Mouse (Mus musculus) midbrain, postnatal 0 days (tissue): ENCODE results near the gene Nckap5. TPM values are rescaled to one million over a fixed set of nuclear protein-coding genes. Genes with fewer than 3 reads are reported as not detected.

Source experiments
- ATAC-seq: fragments of 200-750 bp; cut with Nextera tagmentation; 2 replicates; pipeline ENCODE4 v1.8.0; 2017; ENCODE audit warnings: moderate number of reproducible peaks, mild to moderate bottlenecking, moderate TSS enrichment, moderate library complexity; ENCODE audit not compliant: low FRiP score
- DNase-seq: peaks from one replicate; pipeline ENCODE4 v3.0.0-alpha.2; 2015; ENCODE audit warnings: low spot score
- H3K27ac ChIP-seq: fragments of 300-500 bp; sonication (generic); 2 replicates; pipeline ENCODE4 v1.5.1; 2014; ENCODE audit warnings: low read depth, mild to moderate bottlenecking, low read length, mixed read lengths
- H3K27me3 ChIP-seq: fragments of 300-500 bp; sonication (generic); 2 replicates; pipeline ENCODE4 v1.6.1; 2014; ENCODE audit warnings: low read length, control low read depth, mixed read lengths; ENCODE audit not compliant: insufficient read depth
- H3K36me3 ChIP-seq: fragments of 300-500 bp; sonication (generic); 2 replicates; pipeline ENCODE4 v1.6.1; 2014; ENCODE audit warnings: low read length, control low read depth, mixed read lengths; ENCODE audit not compliant: insufficient read depth
- H3K4me1 ChIP-seq: fragments of 300-500 bp; sonication (generic); 2 replicates; pipeline ENCODE4 v1.6.1; 2014; ENCODE audit warnings: mild to moderate bottlenecking, control low read depth, antibody characterized with exemption, low read length, mixed read lengths; ENCODE audit not compliant: insufficient read depth
- H3K4me2 ChIP-seq: fragments of 300-500 bp; sonication (generic); 2 replicates; pipeline ENCODE4 v1.6.1; 2014; ENCODE audit warnings: low read depth, mild to moderate bottlenecking, low read length, mixed read lengths; ENCODE audit not compliant: poor library complexity, severe bottlenecking
- H3K4me3 ChIP-seq: fragments of 300-500 bp; sonication (generic); 2 replicates; pipeline ENCODE4 v1.5.1; 2014; ENCODE audit warnings: low read depth, mild to moderate bottlenecking, low read length, moderate library complexity
- H3K9ac ChIP-seq: fragments of 300-500 bp; sonication (generic); replicated peaks from 2 replicates; pipeline ENCODE4 v1.6.1; 2014; ENCODE audit warnings: mild to moderate bottlenecking, low read length, moderate library complexity, mixed read lengths; ENCODE audit not compliant: poor library complexity, severe bottlenecking
- H3K9me3 ChIP-seq: fragments of 300-500 bp; sonication (generic); 2 replicates; pipeline ENCODE4 v1.6.1; 2016; ENCODE audit warnings: low read length, control low read depth
- CTCF ChIP-seq: IDR thresholded peaks from 2 replicates; pipeline ENCODE4 v1.5.1; 2016; ENCODE audit warnings: antibody characterized with exemption, mild to moderate bottlenecking
- WGBS: fragments of 180-500 bp; shearing (Covaris S2); extraction: QIAGEN DNeasy Blood & Tissue Kit; methylation state at CpG from one replicate; pipeline ENCODE4 v1.1.7; 2014; 5-methylcytosine and 5-hydroxymethylcytosine counted together
- polyA plus RNA-seq: library from polyadenylated mRNA; unstranded; fragments of >200 nt; fragmentation: Nextera tagmentation; extraction: Ambion mirVana; gene quantifications from 2 replicates; pipeline ENCODE4 v1.2.1, GENCODE M21; 2015
- total RNA-seq: library from RNA; depleted of rRNA; stranded (reverse); fragments of >200 nt; gene quantifications from 2 replicates; pipeline ENCODE4 v1.2.3, GENCODE M21; 2014

Gene Nckap5
- total and polyA plus RNA-seq, 2 experiments from 2014 or later = 6.3 to 8.7 TPM

DNA sequence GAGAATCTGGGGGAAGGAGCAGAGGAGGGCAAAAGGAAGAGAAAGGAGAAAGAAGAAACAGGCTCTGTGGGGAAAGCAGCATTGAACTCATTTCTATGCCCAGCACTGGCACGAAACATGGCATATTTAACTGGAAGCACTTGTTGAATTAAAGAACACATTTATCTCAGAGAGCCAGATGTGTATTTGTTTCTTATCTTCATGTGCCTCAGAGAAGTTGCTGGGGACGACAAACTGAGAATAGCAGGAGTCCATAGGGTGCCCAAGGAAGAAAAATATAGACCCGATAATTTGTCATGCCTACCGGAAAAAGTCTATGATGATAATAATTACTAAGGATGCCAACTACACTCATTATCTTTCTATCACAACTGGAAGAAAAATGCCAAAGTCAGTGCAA lies 29.9 kb upstream of the Nckap5 start:
- H3K4me3 ChIP-seq = no peak overlapping the region
- H3K9ac ChIP-seq = no peak overlapping the region
- no peaks in the 10 kb centered on the region for H3K9me3 ChIP-seq
- ATAC-seq (no peak), DNase-seq (no peak)
- 71% methylated on average over 4 of the region's 4 CpGs for WGBS
- no peaks in the 10 kb centered on the region for H3K36me3 ChIP-seq
- H3K27ac ChIP-seq = no peak overlapping the region
- TF ChIP-seq CTCF = no peak
- H3K4me1 ChIP-seq = peaks cover 2% of the 10 kb centered on the region; the same call in 1 of the 2 replicates
- no peaks in the 10 kb centered on the region for H3K27me3 ChIP-seq
- no peak overlapping the region for H3K4me2 ChIP-seq

DNA sequence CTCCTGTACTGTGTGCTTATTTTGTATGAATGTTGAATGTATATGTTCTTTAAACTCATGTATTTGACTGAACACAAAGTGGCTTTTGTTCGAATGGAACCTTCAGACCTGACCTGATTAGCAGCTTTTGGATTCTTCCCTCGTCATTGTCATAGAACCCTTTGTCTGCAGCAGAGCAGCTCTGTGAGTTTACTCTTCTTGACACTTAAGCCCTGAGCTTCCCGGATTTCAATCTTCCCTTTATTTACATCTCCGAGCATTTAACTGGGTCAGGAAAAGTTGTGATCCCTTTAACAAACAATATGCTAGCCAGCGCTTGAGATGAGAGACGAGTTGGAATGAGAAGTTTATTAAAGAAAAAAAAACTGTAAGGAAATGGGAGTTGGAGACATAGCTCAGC lies 18.9 kb upstream of the Nckap5 start:
- 33% methylated on average over 6 of the region's 6 CpGs for WGBS

DNA sequence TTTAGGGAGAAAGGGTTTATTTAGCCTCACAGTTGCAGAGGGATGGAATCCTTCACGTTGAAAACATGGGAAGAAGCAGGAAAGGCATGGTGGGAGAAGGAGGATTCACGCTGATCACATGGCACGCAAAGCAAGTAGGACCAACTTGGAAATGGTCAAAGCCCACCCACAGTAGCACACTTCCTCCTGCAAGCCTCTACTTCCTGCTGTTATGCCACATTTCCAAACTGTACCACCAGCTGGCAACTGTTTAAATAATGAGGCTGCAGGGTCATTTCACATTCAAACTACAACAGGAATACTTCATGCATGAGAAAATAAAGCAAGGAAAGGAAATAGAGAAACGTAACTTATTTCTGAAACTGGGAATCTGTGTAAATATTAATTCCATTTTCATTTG lies 15.7 kb upstream of the Nckap5 start:
- H3K4me3 ChIP-seq = no peak overlapping the region
- H3K9ac ChIP-seq = no peak overlapping the region
- no peaks in the 10 kb centered on the region for H3K4me1 ChIP-seq
- no peaks in the 10 kb centered on the region for H3K27me3 ChIP-seq
- no peak for DNase-seq
- H3K36me3 ChIP-seq = no peaks in the 10 kb centered on the region
- H3K9me3 ChIP-seq = no peaks in the 10 kb centered on the region
- WGBS = 72% methylated on average over 4 of the region's 4 CpGs
- H3K27ac ChIP-seq = no peak overlapping the region
- TF ChIP-seq CTCF = no peak
- no peak overlapping the region for H3K4me2 ChIP-seq
- no peak for ATAC-seq

More for the DNA sequence above, 18.9 kb upstream of the Nckap5 start:
- H3K4me1 ChIP-seq = no peaks in the 10 kb centered on the region
- no peaks in the 10 kb centered on the region for H3K36me3 ChIP-seq
- no peaks in the 10 kb centered on the region for H3K9me3 ChIP-seq
- DNase-seq (no peak), ATAC-seq (no peak)
- H3K27me3 ChIP-seq = no peaks in the 10 kb centered on the region
- no peak overlapping the region for H3K27ac ChIP-seq
- H3K9ac ChIP-seq = no peak overlapping the region
- no peak overlapping the region for H3K4me3 ChIP-seq
- H3K4me2 ChIP-seq = no peak overlapping the region
- no peak for TF ChIP-seq CTCF

DNA sequence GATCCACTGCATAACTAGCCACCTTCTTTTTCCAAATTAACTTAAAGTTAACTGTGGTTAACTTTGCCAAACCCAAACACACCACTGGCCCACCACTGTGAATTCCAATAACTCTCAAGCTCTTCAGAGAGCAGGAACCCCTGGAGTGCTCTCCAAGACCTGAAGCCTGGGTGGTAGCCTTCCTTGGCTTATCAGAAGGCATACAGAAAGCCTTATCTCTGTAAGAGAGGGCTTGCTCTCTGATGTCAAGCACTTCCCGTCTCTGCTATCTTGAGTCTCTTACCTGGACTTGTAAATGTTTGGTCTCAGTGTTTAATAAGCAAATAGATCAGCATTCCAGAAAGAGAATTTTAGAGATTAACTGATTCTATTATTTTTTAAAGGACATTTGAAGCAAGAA lies 2.3 kb upstream of the Nckap5 start:
- Histone ChIP-seq H3K9ac (no peak overlapping the region), H3K9me3 (no peaks in the 10 kb centered on the region), H3K4me3 (no peak overlapping the region), H3K4me2 (no peak overlapping the region), H3K27ac (no peak overlapping the region), H3K4me1 (no peaks in the 10 kb centered on the region), H3K27me3 (no peaks in the 10 kb centered on the region), H3K36me3 (no peaks in the 10 kb centered on the region)
- no peak for DNase-seq
- ATAC-seq = no peak
- no peak for TF ChIP-seq CTCF
- 97% methylated on average over 1 of the region's 1 CpGs for WGBS

DNA sequence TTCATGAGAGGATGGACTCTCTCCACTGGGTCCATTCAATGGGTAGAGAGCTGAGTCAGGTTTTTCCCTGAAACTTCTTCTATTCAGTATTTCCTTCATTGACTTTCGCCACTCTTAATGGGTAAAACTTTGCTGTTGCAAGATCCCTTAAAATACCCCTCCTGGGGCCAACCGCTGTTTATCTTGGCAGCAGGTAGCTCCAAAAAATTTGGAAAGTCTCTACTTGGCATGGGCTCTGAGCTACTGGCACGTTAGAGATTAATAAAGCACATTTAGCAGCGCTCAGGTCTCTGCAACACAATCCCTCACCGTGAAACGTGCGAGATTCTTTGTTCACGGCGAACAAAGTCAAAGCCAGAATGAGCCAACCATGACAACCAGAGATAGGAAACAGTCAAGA lies 1.6 kb downstream of the Nckap5 start:
- no peak for TF ChIP-seq CTCF
- no peak for ATAC-seq
- Histone ChIP-seq H3K4me3 (no peak overlapping the region; the same call in 1 of the 2 replicates), H3K9ac (no peak overlapping the region), H3K27ac (no peak overlapping the region), H3K9me3 (no peaks in the 10 kb centered on the region), H3K4me1 (no peaks in the 10 kb centered on the region), H3K27me3 (no peaks in the 10 kb centered on the region), H3K4me2 (peak overlapping the region; percentile 39), H3K36me3 (no peaks in the 10 kb centered on the region)
- no peak for DNase-seq
- WGBS = 37% methylated on average over 9 of the region's 9 CpGs

DNA sequence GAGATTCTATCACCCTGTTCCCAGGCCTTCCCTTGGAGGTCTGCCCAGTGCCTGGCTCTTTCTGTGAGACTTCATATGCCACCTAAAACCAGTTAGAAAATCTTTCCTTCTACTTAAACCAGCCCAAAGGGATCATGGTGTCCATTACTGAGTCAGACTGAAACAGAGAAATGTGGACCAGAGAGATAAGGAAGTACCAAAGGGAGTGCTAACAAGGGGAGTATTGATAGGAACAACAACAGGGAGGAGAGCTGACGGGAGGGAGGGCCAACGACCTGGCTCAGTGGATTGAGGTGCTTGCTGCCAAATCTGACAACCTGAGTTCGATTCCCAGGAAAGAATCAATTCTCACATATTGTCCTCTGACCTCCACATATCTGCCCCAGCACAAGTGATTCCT lies 5.8 kb downstream of the Nckap5 start:
- no peak overlapping the region for H3K9ac ChIP-seq
- TF ChIP-seq CTCF = no peak
- no peaks in the 10 kb centered on the region for H3K4me1 ChIP-seq
- no peaks in the 10 kb centered on the region for H3K36me3 ChIP-seq
- H3K9me3 ChIP-seq = no peaks in the 10 kb centered on the region
- H3K4me2 ChIP-seq = no peak overlapping the region
- no peak overlapping the region for H3K4me3 ChIP-seq
- DNase-seq (no peak), ATAC-seq (no peak)
- 75% methylated on average over 3 of the region's 3 CpGs for WGBS
- no peak overlapping the region for H3K27ac ChIP-seq
- no peaks in the 10 kb centered on the region for H3K27me3 ChIP-seq

DNA sequence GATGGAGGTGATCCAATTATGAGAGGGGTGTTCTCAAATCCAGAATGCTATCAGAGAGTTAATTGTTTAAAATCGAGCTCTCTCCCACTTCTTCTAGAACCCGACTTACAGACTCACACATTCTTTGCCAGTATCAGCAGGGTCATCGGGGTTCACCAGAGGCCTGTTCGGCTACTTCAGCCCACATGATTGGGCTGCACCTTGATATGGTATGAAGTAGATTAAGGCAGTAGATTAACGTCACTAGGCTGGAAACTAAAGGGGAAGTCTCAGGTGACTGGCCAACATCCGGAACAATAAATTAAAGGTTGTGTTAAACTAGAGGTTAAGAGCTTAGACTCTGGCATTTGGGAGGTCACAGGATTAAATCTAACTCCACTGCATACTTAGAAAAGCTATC lies 8.4 kb downstream of the Nckap5 start:
- Histone ChIP-seq H3K4me1 (no peaks in the 10 kb centered on the region), H3K27me3 (no peaks in the 10 kb centered on the region), H3K4me3 (no peak overlapping the region), H3K4me2 (no peak overlapping the region), H3K9ac (no peak overlapping the region), H3K27ac (no peak overlapping the region), H3K9me3 (no peaks in the 10 kb centered on the region), H3K36me3 (no peaks in the 10 kb centered on the region)
- ATAC-seq = no peak
- DNase-seq = no peak
- 90% methylated on average over 6 of the region's 6 CpGs for WGBS
- no peak for TF ChIP-seq CTCF
